Mouse (Mus musculus): ENCODE data around the gene Rnf114.

Gene Rnf114

GRCm38 (mm10) chr2:167491757-167492708, at the start of gene Rnf114:
Rnf114 (plus strand) TSS chr2:167492645.
- DNase-seq (ENCODE audit: low read depth) = no peak

GRCm38 (mm10) chr2:167443411-167444193, 48.8 kb upstream of the Rnf114 start:
- DNase-seq (ENCODE audit: low read depth) = no peak

- no peak for DNase-seq (ENCODE audit: low read depth)
Measured at GRCm38 (mm10) chr2:167445911-167446780, 46.3 kb upstream of the Rnf114 start.

GRCm38 (mm10) chr2:167447207-167447606, 45.2 kb upstream of the Rnf114 start:
- DNase-seq (ENCODE audit: low read depth) = no peak

- DNase-seq (ENCODE audit: low read depth) = no peak
Measured at GRCm38 (mm10) chr2:167447629-167448028, 44.8 kb upstream of the Rnf114 start.

- no peak for DNase-seq (ENCODE audit: low read depth)
Measured at GRCm38 (mm10) chr2:167449331-167450275, 42.8 kb upstream of the Rnf114 start.

- DNase-seq (ENCODE audit: low read depth) = no peak
Measured at GRCm38 (mm10) chr2:167450647-167451046, 41.8 kb upstream of the Rnf114 start.

- DNase-seq (ENCODE audit: low read depth) = no peak
Measured at GRCm38 (mm10) chr2:167453814-167454213, 38.6 kb upstream of the Rnf114 start.

GRCm38 (mm10) chr2:167456361-167457020, 36.0 kb upstream of the Rnf114 start:
- no peak for DNase-seq (ENCODE audit: low read depth)

GRCm38 (mm10) chr2:167457213-167457612, 35.2 kb upstream of the Rnf114 start:
- no peak for DNase-seq (ENCODE audit: low read depth)

- DNase-seq (ENCODE audit: low read depth) = no peak
Measured at GRCm38 (mm10) chr2:167458548-167458947, 33.9 kb upstream of the Rnf114 start.

- DNase-seq (ENCODE audit: low read depth) = no peak
Measured at GRCm38 (mm10) chr2:167459071-167459865, 33.2 kb upstream of the Rnf114 start.

GRCm38 (mm10) chr2:167462954-167463353, 29.5 kb upstream of the Rnf114 start:
- peak; percentile 65 for DNase-seq (ENCODE audit: low read depth)

- no peak for DNase-seq (ENCODE audit: low read depth)
Measured at GRCm38 (mm10) chr2:167463802-167464201, 28.6 kb upstream of the Rnf114 start.

- no peak for DNase-seq (ENCODE audit: low read depth)
Measured at GRCm38 (mm10) chr2:167465951-167466350, 26.5 kb upstream of the Rnf114 start.

- peak; percentile 73 for DNase-seq (ENCODE audit: low read depth)
Measured at GRCm38 (mm10) chr2:167467214-167467613, 25.2 kb upstream of the Rnf114 start.

GRCm38 (mm10) chr2:167468444-167468843, 24.0 kb upstream of the Rnf114 start:
- DNase-seq (ENCODE audit: low read depth) = no peak

- no peak for DNase-seq (ENCODE audit: low read depth)
Measured at GRCm38 (mm10) chr2:167470611-167471010, 21.8 kb upstream of the Rnf114 start.

- DNase-seq (ENCODE audit: low read depth) = no peak
Measured at GRCm38 (mm10) chr2:167471585-167471984, 20.9 kb upstream of the Rnf114 start.

Data from 416B (cell line).